Mouse (Mus musculus): Measurements from ENCODE around the gene Snrnp200. TPM values are rescaled to one million over a fixed set of nuclear protein-coding genes. Genes with fewer than 3 reads are reported as not detected.
A peak's percentile ranks its signal among the peaks of the same experiment; 100 is the strongest.

The Snrnp200 gene
- polyA plus RNA-seq, 1 experiment, result 92.5 TPM

DNA sequence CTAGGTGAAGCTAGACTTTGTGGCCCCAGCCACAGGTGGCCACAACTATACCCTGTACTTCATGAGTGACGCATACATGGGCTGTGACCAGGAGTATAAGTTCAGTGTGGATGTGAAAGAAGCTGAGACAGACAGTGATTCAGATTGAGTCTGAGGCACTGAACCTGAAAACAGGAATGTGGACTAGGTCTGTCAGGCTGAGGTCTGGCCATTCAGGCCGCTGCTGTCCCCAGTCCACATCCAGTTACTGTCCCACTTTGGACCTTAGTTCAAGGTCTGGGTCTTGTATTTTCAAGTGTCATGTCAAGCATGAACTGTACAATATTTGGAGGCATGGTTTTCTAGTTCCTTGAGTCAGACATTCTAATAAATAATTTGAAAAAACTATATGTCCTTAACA, 31.9 kb downstream of the Snrnp200 start:
- no peak for DNase-seq
- no peak for TF ChIP-seq CTCF (IDR thresholded peaks at IDR 0.05; ENCODE audit: borderline replicate concordance, control insufficient read depth, extremely low read depth, insufficient read depth, low read length, poor library complexity)
- TF ChIP-seq POLR2A (IDR thresholded peaks at IDR 0.05; ENCODE audit: control insufficient read depth, extremely low read depth, insufficient read depth, low read length, poor library complexity), result no peak
- 94% methylated on average over 2 of the region's 2 CpGs for WGBS
- no peaks in the 10 kb centered on the region for H3K27me3 ChIP-seq (ENCODE audit: control insufficient read depth, insufficient read depth, low read length)
- no peaks in the 10 kb centered on the region for H3K4me1 ChIP-seq (replicated peaks; ENCODE audit: control insufficient read depth, insufficient read depth, low read length)
- H3K4me3 ChIP-seq (ENCODE audit: control insufficient read depth, insufficient read depth, low read length), result no peak overlapping the region
- no peak overlapping the region for H3K27ac ChIP-seq (ENCODE audit: control insufficient read depth, insufficient read depth, low read length)
- H3K36me3 ChIP-seq (ENCODE audit: control insufficient read depth, insufficient read depth, low read length), result peaks cover 83% of the 10 kb centered on the region

DNA sequence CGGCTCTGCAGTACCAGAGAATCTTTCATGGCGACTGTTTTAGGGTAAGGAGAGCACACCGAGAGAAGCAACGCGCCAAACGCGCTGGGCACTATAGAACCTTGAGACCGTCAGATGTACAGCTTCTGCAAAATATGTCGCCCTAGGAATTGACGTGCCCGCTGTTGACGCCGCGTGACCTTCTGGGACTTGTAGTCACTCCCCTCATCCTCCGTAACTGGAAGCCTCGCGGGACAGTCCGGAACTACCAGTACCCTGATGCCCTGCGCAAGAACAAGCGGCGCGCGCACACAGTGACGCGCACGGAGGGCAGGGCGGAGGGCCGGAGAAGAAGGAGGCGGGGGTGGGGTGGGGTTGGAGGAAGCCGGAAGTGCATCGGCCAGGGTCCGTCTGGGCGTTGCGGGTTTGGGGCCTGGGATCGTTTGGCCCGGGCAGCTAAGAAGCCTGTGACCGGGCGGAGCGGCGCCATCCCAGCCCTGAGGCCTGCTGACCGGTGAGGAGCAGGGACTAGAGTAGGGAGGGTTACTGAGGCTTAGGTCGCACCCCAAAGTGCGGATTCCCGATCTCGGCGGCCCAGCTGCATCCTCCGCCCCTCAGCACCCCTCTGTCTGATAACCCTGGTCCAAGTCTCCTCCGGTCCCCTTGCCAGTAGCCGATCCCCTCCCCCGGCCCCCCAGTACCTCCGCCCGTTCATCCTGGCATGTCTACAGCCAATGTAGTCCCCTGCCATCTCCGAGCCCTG, 39.6 kb downstream of the Snrnp200 start, which contains the start of the genes Ciao1 and Tmem127:
TSS of gene Ciao1 (minus strand) at position 225 of the 742 bp plus-strand sequence.
TSS of gene Tmem127 (plus strand) at position 317 of the 742 bp plus-strand sequence.
- under 1% methylated on average over 53 of the region's 53 CpGs for WGBS
- TF ChIP-seq CTCF (IDR thresholded peaks at IDR 0.05; ENCODE audit: borderline replicate concordance, control insufficient read depth, extremely low read depth, insufficient read depth, low read length, poor library complexity), result no peak
- TF ChIP-seq POLR2A (IDR thresholded peaks at IDR 0.05; ENCODE audit: control insufficient read depth, extremely low read depth, insufficient read depth, low read length, poor library complexity), result peak; percentile 67
- Histone ChIP-seq H3K36me3 (ENCODE audit: control insufficient read depth, insufficient read depth, low read length) (peaks cover 21% of the 10 kb centered on the region), H3K27me3 (ENCODE audit: control insufficient read depth, insufficient read depth, low read length) (no peaks in the 10 kb centered on the region), H3K4me1 (replicated peaks; ENCODE audit: control insufficient read depth, insufficient read depth, low read length) (peaks cover 11% of the 10 kb centered on the region), H3K27ac (ENCODE audit: control insufficient read depth, insufficient read depth, low read length) (0 out of 2 replicates have a peak within 1 kb of the TSS, but pooled peaks have one; percentile 2), H3K4me3 (ENCODE audit: control insufficient read depth, insufficient read depth, low read length) (peak within 1 kb of the TSS; percentile 89)
- DNase-seq, result peak; percentile 95

DNA sequence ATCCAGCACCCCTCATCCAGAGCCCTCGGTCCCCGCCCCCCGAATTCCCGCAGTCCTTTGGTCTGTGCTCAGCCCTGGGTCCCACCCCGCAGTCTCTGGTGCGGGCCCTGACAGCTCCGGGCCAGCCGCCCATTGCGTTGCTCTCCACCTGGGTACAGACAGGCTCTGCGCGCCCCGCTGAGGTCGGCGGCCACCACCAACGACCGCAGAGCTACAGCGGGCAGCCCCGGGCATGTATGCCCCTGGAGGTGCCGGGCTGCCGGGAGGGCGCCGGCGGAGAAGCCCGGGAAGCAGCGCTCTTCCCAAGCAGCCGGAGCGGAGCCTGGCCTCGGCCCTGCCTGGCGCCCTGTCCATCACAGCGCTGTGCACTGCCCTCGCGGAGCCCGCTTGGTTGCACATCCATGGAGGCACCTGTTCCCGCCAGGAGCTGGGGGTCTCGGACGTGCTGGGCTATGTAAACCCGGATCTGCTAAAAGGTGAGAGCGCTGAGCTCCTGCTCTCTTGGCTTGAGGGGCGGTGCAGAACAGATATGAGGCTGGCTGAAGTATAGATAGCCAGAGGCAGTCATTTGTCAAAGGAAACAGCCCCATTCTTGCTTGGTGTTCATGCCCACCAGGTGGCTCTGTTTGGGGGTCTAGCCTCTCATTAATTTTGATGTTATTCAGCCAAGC, 40.3 kb downstream of the Snrnp200 start:
- Histone ChIP-seq H3K27me3 (ENCODE audit: control insufficient read depth, insufficient read depth, low read length) (no peaks in the 10 kb centered on the region), H3K4me3 (ENCODE audit: control insufficient read depth, insufficient read depth, low read length) (peak overlapping the region; percentile 87), H3K27ac (ENCODE audit: control insufficient read depth, insufficient read depth, low read length) (no peak overlapping the region), H3K4me1 (replicated peaks; ENCODE audit: control insufficient read depth, insufficient read depth, low read length) (peaks cover 11% of the 10 kb centered on the region), H3K36me3 (ENCODE audit: control insufficient read depth, insufficient read depth, low read length) (peaks cover 16% of the 10 kb centered on the region)
- peak; percentile 57 for DNase-seq
- TF ChIP-seq CTCF (IDR thresholded peaks at IDR 0.05; ENCODE audit: borderline replicate concordance, control insufficient read depth, extremely low read depth, insufficient read depth, low read length, poor library complexity) (no peak; the same call in 1 of the 2 replicates), POLR2A (IDR thresholded peaks at IDR 0.05; ENCODE audit: control insufficient read depth, extremely low read depth, insufficient read depth, low read length, poor library complexity) (no peak)
- WGBS, result under 1% methylated on average over 38 of the region's 39 CpGs

DNA sequence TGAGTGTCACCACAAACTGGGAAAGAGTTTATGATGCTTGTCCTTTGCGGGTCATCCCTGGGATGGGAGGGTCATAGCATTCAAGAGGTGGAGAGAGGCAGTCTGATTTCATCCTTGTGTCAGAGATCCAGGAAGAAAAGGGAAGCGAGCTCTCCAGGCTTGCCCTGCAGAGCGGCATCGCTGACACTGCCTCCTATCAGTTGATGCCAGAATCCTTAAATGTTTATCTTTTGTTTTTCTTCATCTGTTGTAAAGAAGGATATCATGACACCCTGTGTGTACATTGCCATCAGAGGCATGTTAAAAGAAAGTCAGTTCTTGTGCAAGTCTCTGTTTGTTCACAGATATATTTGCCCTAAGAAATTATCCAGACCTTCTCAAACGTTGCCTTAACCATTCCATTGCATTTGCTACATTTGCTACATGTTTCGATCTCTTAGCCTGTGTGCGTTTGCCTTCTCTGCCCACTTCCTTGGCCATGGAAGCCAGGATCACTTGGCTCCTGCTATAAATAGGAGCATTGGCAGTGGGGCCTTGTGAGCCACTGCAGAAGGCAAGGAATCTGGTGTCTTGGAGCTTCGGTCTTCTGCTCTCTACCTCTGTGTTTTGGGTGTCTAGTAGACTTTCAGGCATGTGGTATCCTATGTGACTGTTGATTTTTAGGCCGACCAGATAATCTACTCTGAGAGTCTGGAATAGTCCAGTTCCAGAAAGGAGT, 42.3 kb downstream of the Snrnp200 start:
- no peaks in the 10 kb centered on the region for H3K27me3 ChIP-seq (ENCODE audit: control insufficient read depth, insufficient read depth, low read length)
- H3K36me3 ChIP-seq (ENCODE audit: control insufficient read depth, insufficient read depth, low read length), result peaks cover 4% of the 10 kb centered on the region; the same call in 1 of the 2 replicates
- WGBS, result 96% methylated on average over 9 of the region's 9 CpGs
- peaks cover 11% of the 10 kb centered on the region for H3K4me1 ChIP-seq (replicated peaks; ENCODE audit: control insufficient read depth, insufficient read depth, low read length)
- no peak overlapping the region for H3K4me3 ChIP-seq (ENCODE audit: control insufficient read depth, insufficient read depth, low read length)
- TF ChIP-seq CTCF (IDR thresholded peaks at IDR 0.05; ENCODE audit: borderline replicate concordance, control insufficient read depth, extremely low read depth, insufficient read depth, low read length, poor library complexity) (no peak), POLR2A (IDR thresholded peaks at IDR 0.05; ENCODE audit: control insufficient read depth, extremely low read depth, insufficient read depth, low read length, poor library complexity) (no peak)
- no peak overlapping the region for H3K27ac ChIP-seq (ENCODE audit: control insufficient read depth, insufficient read depth, low read length)
- no peak for DNase-seq

DNA sequence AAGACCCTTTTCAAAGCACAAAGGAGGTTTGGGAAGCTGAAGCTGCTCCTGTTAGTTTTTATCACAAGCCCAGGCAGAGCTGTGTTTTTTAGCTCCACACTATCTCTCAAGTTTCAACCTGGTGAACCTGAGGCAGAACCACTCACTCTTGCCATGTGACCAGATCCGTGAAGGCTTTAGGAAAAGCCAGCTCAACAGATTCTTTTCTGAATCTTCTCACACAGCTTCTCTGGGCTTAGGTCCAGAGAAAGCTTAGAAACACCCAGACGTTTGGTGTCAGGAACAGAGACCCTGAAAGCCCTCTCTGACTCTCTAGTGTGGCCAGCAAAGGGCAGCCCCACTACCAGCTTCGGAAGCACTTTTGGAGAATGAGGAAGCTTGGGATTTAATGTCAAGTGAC, 43.3 kb downstream of the Snrnp200 start:
- Histone ChIP-seq H3K27me3 (ENCODE audit: control insufficient read depth, insufficient read depth, low read length) (no peaks in the 10 kb centered on the region), H3K4me1 (replicated peaks; ENCODE audit: control insufficient read depth, insufficient read depth, low read length) (peaks cover 8% of the 10 kb centered on the region), H3K27ac (ENCODE audit: control insufficient read depth, insufficient read depth, low read length) (no peak overlapping the region), H3K4me3 (ENCODE audit: control insufficient read depth, insufficient read depth, low read length) (no peak overlapping the region), H3K36me3 (ENCODE audit: control insufficient read depth, insufficient read depth, low read length) (peaks cover 7% of the 10 kb centered on the region)
- TF ChIP-seq POLR2A (IDR thresholded peaks at IDR 0.05; ENCODE audit: control insufficient read depth, extremely low read depth, insufficient read depth, low read length, poor library complexity), result no peak
- no peak for TF ChIP-seq CTCF (IDR thresholded peaks at IDR 0.05; ENCODE audit: borderline replicate concordance, control insufficient read depth, extremely low read depth, insufficient read depth, low read length, poor library complexity)
- no peak for DNase-seq
- 96% methylated on average over 3 of the region's 3 CpGs for WGBS

DNA sequence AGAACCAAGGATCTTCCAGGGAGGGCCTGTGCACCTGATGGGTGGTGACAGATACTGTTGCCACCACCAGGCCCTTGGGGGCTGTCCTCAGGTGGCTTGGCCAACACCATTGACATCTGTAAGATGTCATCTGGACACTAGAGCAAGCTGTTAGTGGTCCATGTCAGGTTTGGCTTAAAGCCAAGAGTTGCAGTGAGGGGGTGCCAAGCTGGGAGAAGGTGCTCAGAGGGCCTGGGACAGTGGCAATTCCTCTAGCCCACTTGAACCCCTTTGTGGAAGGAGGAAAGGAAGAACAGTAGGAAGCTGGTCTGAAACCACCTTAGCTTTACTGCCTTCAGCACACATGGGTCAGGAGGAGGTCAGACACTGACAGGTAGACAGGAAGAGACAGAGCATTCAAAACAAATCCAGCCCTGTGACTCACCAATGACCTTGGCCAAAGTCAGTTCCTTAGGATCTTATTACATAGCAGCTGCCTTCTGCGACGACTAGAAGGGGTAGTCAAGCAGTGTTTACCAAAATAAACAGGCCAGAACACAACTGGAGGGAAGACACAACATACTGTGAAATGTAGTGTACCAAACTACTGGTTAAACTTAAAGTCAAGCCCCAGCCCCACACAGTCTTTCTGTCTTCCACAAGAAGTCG, 43.8 kb downstream of the Snrnp200 start:
- no peak overlapping the region for H3K27ac ChIP-seq (ENCODE audit: control insufficient read depth, insufficient read depth, low read length)
- DNase-seq, result no peak
- H3K36me3 ChIP-seq (ENCODE audit: control insufficient read depth, insufficient read depth, low read length), result peaks cover 13% of the 10 kb centered on the region
- 93% methylated on average over 3 of the region's 3 CpGs for whole genome bisulfite sequencing
- no peaks in the 10 kb centered on the region for H3K27me3 ChIP-seq (ENCODE audit: control insufficient read depth, insufficient read depth, low read length)
- peaks cover 5% of the 10 kb centered on the region for H3K4me1 ChIP-seq (replicated peaks; ENCODE audit: control insufficient read depth, insufficient read depth, low read length)
- TF ChIP-seq POLR2A (IDR thresholded peaks at IDR 0.05; ENCODE audit: control insufficient read depth, extremely low read depth, insufficient read depth, low read length, poor library complexity), result no peak
- TF ChIP-seq CTCF (IDR thresholded peaks at IDR 0.05; ENCODE audit: borderline replicate concordance, control insufficient read depth, extremely low read depth, insufficient read depth, low read length, poor library complexity), result no peak
- H3K4me3 ChIP-seq (ENCODE audit: control insufficient read depth, insufficient read depth, low read length), result no peak overlapping the region
